Mouse (Mus musculus): ENCODE measurements around the gene Prn. TPM values are rescaled to one million over a fixed set of nuclear protein-coding genes. Genes with fewer than 3 reads are reported as not detected.

Prn gene
- polyA plus RNA-seq, 1 experiment from 2014 or later, result not detected

DNA sequence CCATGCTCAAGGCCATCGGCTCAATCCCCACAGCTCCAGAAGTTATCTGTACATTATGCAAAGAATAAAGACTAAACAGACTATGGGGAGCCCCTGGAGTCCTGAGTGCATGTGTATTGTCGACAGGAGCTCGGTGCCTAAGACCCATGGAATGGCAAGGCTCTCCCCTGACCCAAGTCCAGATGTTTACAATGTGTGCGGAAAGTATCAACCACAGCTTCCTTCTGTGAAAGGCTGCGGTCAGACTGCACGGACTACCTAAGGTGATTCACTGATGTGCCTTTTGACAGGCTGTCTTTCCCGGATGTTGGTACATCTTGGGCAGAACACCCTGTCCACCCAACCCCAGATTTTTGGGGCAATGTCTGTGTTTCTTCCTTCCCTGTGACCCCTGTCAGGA is 21.5 kb upstream of the Prn start:
- H3K4me3 ChIP-seq (replicated peaks), result no peak overlapping the region
- peaks cover 12% of the 10 kb centered on the region; the same call in 1 of the 2 replicates for H3K4me1 ChIP-seq (replicated peaks)
- ATAC-seq, result no peak
- no peaks in the 10 kb centered on the region for H3K36me3 ChIP-seq
- no peaks in the 10 kb centered on the region for H3K9me3 ChIP-seq
- 84% methylated on average over 7 of the region's 7 CpGs for WGBS
- no peak overlapping the region for H3K4me2 ChIP-seq (replicated peaks)
- no peak overlapping the region for H3K27ac ChIP-seq
- H3K27me3 ChIP-seq, result no peaks in the 10 kb centered on the region
- no peak overlapping the region for H3K9ac ChIP-seq (replicated peaks)

DNA sequence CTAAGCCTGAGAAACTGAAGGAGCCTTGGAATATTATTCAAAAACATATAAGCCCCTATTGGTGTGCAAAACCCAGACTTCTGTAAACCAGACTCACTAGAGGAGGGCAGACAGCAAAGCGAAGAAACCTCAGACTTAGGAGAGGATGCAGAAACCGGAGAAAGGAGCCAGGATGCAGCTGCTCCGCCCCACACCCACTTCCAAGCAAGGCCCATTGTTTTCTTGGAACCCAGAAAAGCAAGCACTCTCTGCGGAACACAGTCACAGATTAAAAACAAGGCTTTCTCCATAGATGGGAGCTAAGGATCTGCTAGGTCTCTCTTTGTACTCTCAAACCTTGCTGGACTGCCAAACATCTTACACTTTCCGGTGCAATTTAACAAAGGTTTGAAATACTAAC is 17.2 kb upstream of the Prn start:
- peaks cover 9% of the 10 kb centered on the region; the same call in 1 of the 2 replicates for H3K4me1 ChIP-seq (replicated peaks)
- ATAC-seq, result 0 out of 2 replicates have a peak, but pooled peaks have one; percentile 24
- no peak overlapping the region for H3K27ac ChIP-seq
- no peak overlapping the region for H3K4me3 ChIP-seq (replicated peaks)
- H3K4me2 ChIP-seq (replicated peaks), result 0 out of 2 replicates have a peak overlapping the region, but pooled peaks have one; percentile 6
- 25% methylated on average over 5 of the region's 5 CpGs for WGBS
- no peaks in the 10 kb centered on the region for H3K36me3 ChIP-seq
- 0 out of 2 replicates have a peak, but pooled peaks cover 2% of the 10 kb centered on the region for H3K27me3 ChIP-seq
- no peaks in the 10 kb centered on the region for H3K9me3 ChIP-seq
- H3K9ac ChIP-seq (replicated peaks), result no peak overlapping the region

DNA sequence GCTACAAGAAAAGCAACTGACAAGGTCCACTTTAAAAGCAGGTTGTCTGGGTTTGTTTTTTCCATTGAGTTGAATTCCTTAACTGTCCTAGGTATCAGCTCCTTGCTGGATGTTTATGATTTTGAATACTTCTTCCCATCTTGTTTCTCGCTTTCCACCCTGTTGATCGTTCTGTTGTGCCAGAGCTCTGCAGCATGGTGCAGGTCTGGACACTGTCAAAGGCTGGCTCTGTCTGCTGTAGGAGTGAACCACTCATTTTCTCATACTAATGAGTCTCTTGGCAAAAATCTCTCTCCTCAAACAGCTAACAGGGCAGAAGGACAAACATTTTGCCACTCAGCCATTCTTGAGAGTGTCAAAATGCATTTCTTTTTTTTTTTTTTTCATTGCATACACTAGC is 14.7 kb upstream of the Prn start:
- Histone ChIP-seq H3K27me3 (0 out of 2 replicates have a peak, but pooled peaks cover 2% of the 10 kb centered on the region), H3K9ac (replicated peaks) (no peak overlapping the region), H3K36me3 (no peaks in the 10 kb centered on the region), H3K4me2 (replicated peaks) (no peak overlapping the region), H3K4me3 (replicated peaks) (no peak overlapping the region), H3K9me3 (no peaks in the 10 kb centered on the region), H3K4me1 (replicated peaks) (peaks cover 9% of the 10 kb centered on the region; the same call in 1 of the 2 replicates), H3K27ac (no peak overlapping the region)
- ATAC-seq, result no peak
- WGBS, result 90% methylated on average over 2 of the region's 2 CpGs

DNA sequence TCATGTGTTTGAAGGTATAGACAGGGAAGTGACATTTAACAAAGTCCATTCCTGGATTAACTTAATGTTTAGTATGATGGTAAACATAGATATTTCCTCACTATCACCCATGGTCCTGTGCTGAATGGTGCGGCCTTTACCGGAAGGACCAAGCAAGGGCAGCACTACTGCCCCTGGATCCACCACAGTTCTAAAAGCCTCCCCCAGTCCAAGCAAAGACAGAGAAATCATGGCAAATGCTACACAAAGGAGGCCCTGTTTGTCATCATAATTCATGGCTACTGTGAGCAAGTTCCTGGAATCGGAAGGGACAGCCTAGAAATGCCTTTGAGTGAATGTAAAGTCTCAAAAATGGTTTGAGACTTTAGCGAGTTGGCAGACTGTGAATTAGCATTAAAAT is 13.7 kb upstream of the Prn start:
- Histone ChIP-seq H3K4me3 (replicated peaks) (no peak overlapping the region), H3K4me2 (replicated peaks) (no peak overlapping the region), H3K9me3 (no peaks in the 10 kb centered on the region), H3K9ac (replicated peaks) (no peak overlapping the region), H3K27me3 (0 out of 2 replicates have a peak, but pooled peaks cover 2% of the 10 kb centered on the region), H3K27ac (no peak overlapping the region), H3K36me3 (no peaks in the 10 kb centered on the region), H3K4me1 (replicated peaks) (peaks cover 9% of the 10 kb centered on the region; the same call in 1 of the 2 replicates)
- ATAC-seq, result no peak
- 88% methylated on average over 4 of the region's 4 CpGs for WGBS

DNA sequence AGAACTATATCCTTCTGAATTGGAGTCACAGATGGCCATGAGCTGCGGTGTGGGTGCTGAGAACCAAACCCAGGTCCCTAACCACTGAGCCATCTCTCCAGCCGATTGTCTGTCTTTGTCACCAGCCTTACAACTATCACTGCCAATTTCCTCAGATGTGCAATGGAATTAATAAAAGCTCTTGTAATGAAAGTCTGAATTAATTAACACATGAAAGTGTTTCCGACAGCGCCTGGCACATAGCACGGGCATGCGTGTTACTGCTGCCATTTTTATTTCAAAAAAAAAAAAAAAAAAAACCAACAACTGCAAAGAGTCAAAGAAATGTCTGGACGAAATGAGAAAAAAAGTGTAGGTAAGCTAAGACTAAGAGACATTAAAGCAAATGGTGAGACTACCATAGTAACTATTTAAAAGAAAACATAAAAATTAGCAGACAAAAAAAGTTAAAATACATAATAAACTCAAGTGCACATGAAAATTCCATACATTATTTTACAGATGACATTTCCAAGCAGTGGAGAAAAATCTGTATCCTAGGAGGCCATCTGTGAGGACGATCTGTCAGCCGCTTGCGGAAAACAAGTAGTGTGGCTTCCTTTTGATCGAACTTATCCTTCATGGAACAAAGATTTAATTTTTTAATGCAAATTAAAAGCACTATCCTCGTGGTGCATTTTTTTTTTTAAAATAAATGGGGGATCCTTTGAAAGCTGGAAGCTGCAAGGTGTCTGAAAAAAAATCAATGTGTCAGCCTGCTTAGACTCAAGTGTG is 12.2 kb upstream of the Prn start:
- 89% methylated on average over 12 of the region's 12 CpGs for WGBS
- H3K4me2 ChIP-seq (replicated peaks), result no peak overlapping the region
- ATAC-seq, result no peak
- H3K4me3 ChIP-seq (replicated peaks), result no peak overlapping the region
- H3K27ac ChIP-seq, result no peak overlapping the region
- no peaks in the 10 kb centered on the region for H3K9me3 ChIP-seq
- no peak overlapping the region for H3K9ac ChIP-seq (replicated peaks)
- 0 out of 2 replicates have a peak, but pooled peaks cover 2% of the 10 kb centered on the region for H3K27me3 ChIP-seq
- H3K4me1 ChIP-seq (replicated peaks), result peaks cover 2% of the 10 kb centered on the region; the same call in 1 of the 2 replicates
- H3K36me3 ChIP-seq, result no peaks in the 10 kb centered on the region

DNA sequence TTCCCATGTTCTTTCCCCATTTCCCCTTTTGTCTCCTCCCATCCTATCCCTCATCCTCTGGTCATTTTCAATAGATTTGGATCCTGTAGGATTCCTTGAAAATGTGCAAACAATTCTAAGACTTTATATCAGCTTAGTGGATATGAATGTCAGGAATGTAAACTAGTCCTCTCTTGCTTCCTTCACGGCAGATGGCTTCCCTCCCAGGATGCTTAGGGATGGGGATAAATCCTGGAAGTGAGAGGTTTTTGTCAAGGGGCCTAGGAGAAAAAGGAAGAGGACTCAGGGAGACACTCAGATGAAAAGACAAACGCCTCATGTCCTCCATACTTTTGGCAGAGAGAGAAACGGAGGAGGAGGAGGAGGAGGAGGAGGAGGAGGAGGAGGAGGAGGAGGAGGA is 7.3 kb upstream of the Prn start:
- ATAC-seq, result no peak
- 37% methylated on average over 2 of the region's 3 CpGs for WGBS
- no peak overlapping the region for H3K27ac ChIP-seq
- no peaks in the 10 kb centered on the region for H3K9me3 ChIP-seq
- H3K4me3 ChIP-seq (replicated peaks), result no peak overlapping the region
- no peaks in the 10 kb centered on the region for H3K36me3 ChIP-seq
- H3K4me1 ChIP-seq (replicated peaks), result no peaks in the 10 kb centered on the region
- no peak overlapping the region for H3K9ac ChIP-seq (replicated peaks)
- H3K27me3 ChIP-seq, result no peaks in the 10 kb centered on the region
- no peak overlapping the region for H3K4me2 ChIP-seq (replicated peaks)

DNA sequence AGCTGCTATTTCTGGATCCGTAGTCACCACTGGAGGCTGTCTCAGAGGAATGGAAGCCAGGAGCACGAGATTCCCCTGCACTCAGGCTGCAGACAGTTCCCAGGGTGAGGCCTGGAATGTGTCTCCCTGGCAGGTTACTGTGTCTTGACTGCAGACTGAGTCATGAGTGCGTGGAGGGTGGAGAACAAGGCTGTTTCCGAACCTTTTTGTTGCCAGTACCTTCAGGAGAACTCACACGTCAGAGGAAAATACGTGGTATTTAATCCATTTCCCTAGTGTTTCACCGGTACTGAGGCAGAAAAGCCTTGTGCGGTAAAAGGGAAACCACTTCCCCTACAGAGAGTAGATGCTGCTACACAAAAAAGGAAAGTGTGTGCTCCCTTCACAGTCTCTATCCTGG is 6.9 kb upstream of the Prn start:
- Histone ChIP-seq H3K9ac (replicated peaks) (no peak overlapping the region), H3K4me3 (replicated peaks) (no peak overlapping the region), H3K36me3 (no peaks in the 10 kb centered on the region), H3K27ac (no peak overlapping the region), H3K4me2 (replicated peaks) (no peak overlapping the region), H3K27me3 (no peaks in the 10 kb centered on the region), H3K4me1 (replicated peaks) (no peaks in the 10 kb centered on the region), H3K9me3 (no peaks in the 10 kb centered on the region)
- ATAC-seq, result no peak
- WGBS, result 48% methylated on average over 8 of the region's 8 CpGs

DNA sequence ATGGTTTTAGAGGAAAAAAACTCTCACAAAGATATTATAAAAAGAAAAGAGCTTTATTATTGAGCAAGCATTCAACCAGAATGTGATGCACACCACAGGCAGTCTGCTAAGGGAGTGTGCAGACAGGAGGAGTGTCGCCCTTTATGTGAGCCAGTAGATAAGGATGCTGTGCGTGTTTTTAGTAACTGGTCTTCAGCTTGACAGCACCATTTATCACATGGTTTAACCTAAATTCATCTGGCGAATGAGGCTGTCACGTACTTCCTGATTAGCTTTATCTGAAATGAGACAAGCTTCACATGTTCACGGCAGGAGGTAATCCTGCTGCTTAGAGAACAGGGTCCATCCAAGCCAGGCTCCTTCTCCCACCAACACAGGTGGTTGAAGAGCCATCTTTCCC is 4.7 kb upstream of the Prn start:
- Histone ChIP-seq H3K4me3 (replicated peaks) (no peak overlapping the region), H3K27me3 (no peaks in the 10 kb centered on the region), H3K9me3 (no peaks in the 10 kb centered on the region), H3K27ac (no peak overlapping the region), H3K4me1 (replicated peaks) (no peaks in the 10 kb centered on the region; the same call in none of the 2 replicates), H3K4me2 (replicated peaks) (no peak overlapping the region), H3K36me3 (no peaks in the 10 kb centered on the region), H3K9ac (replicated peaks) (no peak overlapping the region)
- ATAC-seq, result no peak
- 64% methylated on average over 5 of the region's 5 CpGs for WGBS

DNA sequence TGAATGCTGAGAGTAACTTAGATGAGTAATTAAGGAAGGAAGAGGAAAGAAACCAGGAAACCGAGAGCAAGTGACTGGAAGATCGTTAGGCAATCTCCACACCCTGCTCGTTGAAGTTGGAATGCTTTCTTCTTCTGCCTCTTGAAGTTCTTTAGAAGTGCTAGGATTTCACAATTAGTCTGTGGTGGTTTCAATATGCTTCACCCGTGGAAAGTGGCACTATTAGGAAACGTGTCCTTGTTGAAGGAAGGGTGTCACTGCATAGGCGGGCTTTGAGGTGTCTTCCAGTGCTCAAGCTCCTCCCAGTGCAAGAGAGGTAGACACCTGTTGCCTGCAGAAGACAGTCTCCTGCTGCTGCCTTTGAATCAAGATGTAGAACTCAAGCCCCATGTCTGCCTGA is 4.0 kb upstream of the Prn start:
- Histone ChIP-seq H3K9me3 (no peaks in the 10 kb centered on the region), H3K4me1 (replicated peaks) (peaks cover 6% of the 10 kb centered on the region), H3K9ac (replicated peaks) (no peak overlapping the region), H3K27me3 (no peaks in the 10 kb centered on the region), H3K4me2 (replicated peaks) (no peak overlapping the region), H3K36me3 (no peaks in the 10 kb centered on the region), H3K27ac (no peak overlapping the region), H3K4me3 (replicated peaks) (no peak overlapping the region)
- 81% methylated on average over 6 of the region's 6 CpGs for WGBS
- no peak for ATAC-seq

DNA sequence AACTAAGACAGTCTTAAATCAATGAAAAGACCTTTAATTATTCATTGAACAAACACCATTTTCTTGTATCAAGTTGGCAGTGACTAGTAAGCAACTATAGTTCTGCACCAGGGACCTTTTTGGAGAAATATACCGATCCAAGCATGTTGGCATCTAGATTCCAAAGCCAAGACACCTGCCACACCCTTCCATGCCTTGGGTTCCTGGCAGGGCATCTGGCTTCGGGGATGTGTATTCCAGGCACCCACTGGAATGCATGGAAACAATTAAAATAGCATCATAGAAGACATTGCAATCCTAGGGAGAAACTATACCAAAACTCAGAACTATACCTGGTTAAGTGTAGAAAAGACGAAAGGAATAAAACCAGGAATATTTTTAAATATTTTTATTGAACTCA is 3.5 kb upstream of the Prn start:
- H3K9me3 ChIP-seq, result no peaks in the 10 kb centered on the region
- no peak for ATAC-seq
- WGBS, result 90% methylated on average over 3 of the region's 3 CpGs
- H3K4me2 ChIP-seq (replicated peaks), result no peak overlapping the region
- no peaks in the 10 kb centered on the region for H3K36me3 ChIP-seq
- peaks cover 11% of the 10 kb centered on the region for H3K4me1 ChIP-seq (replicated peaks)
- H3K9ac ChIP-seq (replicated peaks), result no peak overlapping the region
- no peak overlapping the region for H3K27ac ChIP-seq
- H3K4me3 ChIP-seq (replicated peaks), result no peak overlapping the region
- H3K27me3 ChIP-seq, result no peaks in the 10 kb centered on the region

DNA sequence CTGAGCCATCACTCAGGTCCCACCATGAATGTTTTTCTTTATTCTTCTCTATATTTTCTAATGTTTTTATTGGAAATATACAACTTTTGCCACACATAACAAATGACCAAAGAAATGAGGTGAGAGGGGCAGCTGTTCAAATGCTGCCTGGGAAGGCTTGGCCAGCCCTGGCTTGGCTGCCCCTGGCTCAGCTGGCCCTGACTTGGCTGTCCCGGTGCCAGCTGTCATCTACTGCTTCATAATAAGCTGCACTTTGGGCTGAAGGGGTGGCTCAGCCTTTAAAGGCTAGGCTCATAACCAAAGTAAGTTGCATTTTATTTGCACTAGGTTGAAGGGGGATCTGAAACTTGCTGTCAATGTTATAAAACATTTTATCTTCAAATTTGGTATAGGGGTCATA is 2.9 kb upstream of the Prn start:
- 82% methylated on average over 1 of the region's 1 CpGs for WGBS
- Histone ChIP-seq H3K4me3 (replicated peaks) (no peak overlapping the region), H3K36me3 (no peaks in the 10 kb centered on the region), H3K9me3 (no peaks in the 10 kb centered on the region), H3K4me2 (replicated peaks) (no peak overlapping the region), H3K4me1 (replicated peaks) (peaks cover 16% of the 10 kb centered on the region), H3K27me3 (no peaks in the 10 kb centered on the region), H3K9ac (replicated peaks) (no peak overlapping the region), H3K27ac (no peak overlapping the region)
- ATAC-seq, result no peak

DNA sequence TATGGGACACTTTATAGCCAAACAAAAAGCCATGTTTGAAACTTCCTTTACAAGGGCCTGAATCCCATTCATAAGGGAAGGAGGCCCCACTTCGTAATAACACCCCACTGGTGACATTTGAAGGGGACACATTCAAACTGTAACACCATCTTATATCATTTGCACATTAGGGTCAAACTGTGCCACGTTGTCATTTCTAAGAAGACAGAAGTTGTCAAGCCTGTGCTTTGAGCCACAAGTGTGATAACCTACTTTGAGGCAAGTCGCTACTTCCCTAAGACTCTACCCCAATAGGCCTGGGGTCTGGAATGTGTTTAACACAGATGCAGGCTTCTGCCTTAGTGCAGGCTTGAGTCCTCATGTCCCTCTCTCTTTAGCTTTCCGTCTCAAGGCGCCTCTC is 2.4 kb upstream of the Prn start:
- WGBS, result 80% methylated on average over 5 of the region's 5 CpGs

More for the DNA sequence above, 2.4 kb upstream of the Prn start:
- H3K4me1 ChIP-seq (replicated peaks), result peaks cover 21% of the 10 kb centered on the region
- H3K9ac ChIP-seq (replicated peaks), result no peak overlapping the region
- no peak overlapping the region for H3K4me3 ChIP-seq (replicated peaks)
- H3K36me3 ChIP-seq, result no peaks in the 10 kb centered on the region
- no peak for ATAC-seq
- H3K27ac ChIP-seq, result no peak overlapping the region
- H3K27me3 ChIP-seq, result no peaks in the 10 kb centered on the region
- H3K9me3 ChIP-seq, result no peaks in the 10 kb centered on the region
- H3K4me2 ChIP-seq (replicated peaks), result no peak overlapping the region

Data from midbrain, embryonic 13.5 days (tissue).